In genomic region chr17:46874133-46874532, GRCm38 (mm10) we compare ENCODE assay signal across 8 mouse cellular contexts. TPM values are rescaled to one million over a fixed set of nuclear protein-coding genes. Genes with fewer than 3 reads are reported as not detected.
DNase-seq lines count a peak whose midpoint lies in the region; ATAC-seq and TF ChIP-seq lines count a peak whose summit lies in the region.

No protein-coding gene starts in this region.

- peak overlapping the region; percentile 5; the same call in 1 of the 2 replicates for H3K9ac ChIP-seq in ES-E14 (ENCODE audit: insufficient read depth, low read depth, low read length, poor library complexity, severe bottlenecking)
- H3K9ac ChIP-seq in heart, adult 2 months (ENCODE audit: low read depth, low read length) = no peak overlapping the region
- H3K9ac ChIP-seq in kidney, embryonic 16.5 days (replicated peaks; ENCODE audit: low read length) = no peak overlapping the region; the same call in 1 of the 2 replicates
- H3K9ac ChIP-seq in stomach, embryonic 15.5 days = no peak overlapping the region

- 3% methylated on average over 10 of the region's 10 CpGs for WGBS in heart, adult 2 months
- WGBS in kidney, embryonic 16.5 days = 25% methylated on average over 10 of the region's 10 CpGs
- 19% methylated on average over 10 of the region's 10 CpGs for WGBS in stomach, embryonic 15.5 days

- H3K4me3 ChIP-seq in ES-E14 (ENCODE audit: insufficient read depth in 1 of 2, low read depth in 1 of 2, low read length in 2 of 2, poor library complexity in 1 of 2, severe bottlenecking in 1 of 2) = no peak overlapping the region
- 0 out of 2 replicates have a peak overlapping the region, but pooled peaks have one; percentile 3 for H3K4me3 ChIP-seq in heart, adult 2 months
- H3K4me3 ChIP-seq in kidney, embryonic 16.5 days (ENCODE audit: low read length) = no peak overlapping the region
- H3K4me3 ChIP-seq in stomach, embryonic 15.5 days (replicated peaks) = no peak overlapping the region

- intact Hi-C loops in heart, adult 2 months (cut with DNase I) = no loop called here

- ATAC-seq in frontal cortex, adult (ENCODE audit: low TSS enrichment) = peak; percentile 69
- peak; percentile 36 for ATAC-seq in kidney, embryonic 16.5 days (ENCODE audit: low FRiP score, low TSS enrichment)
- ATAC-seq in stomach, embryonic 15.5 days (ENCODE audit: insufficient read depth, low FRiP score, low read depth) = peak; percentile 47

- TF ChIP-seq EP300 in heart, adult 2 months (IDR thresholded peaks at IDR 0.05; ENCODE audit: insufficient read depth, low read depth, low read length) = peak; percentile 41; the same call in 1 of the 2 replicates

- peaks cover 13 to 31% of the 10 kb centered on the region in 2 experiments for H3K4me1 ChIP-seq in ES-E14 (ENCODE audit: control insufficient read depth in 2 of 2, insufficient read depth in 2 of 2, low read length in 2 of 2, poor library complexity in 1 of 2)
- H3K4me1 ChIP-seq in heart, adult 2 months (ENCODE audit: control insufficient read depth, insufficient read depth, low read length) = peaks cover 12% of the 10 kb centered on the region
- H3K4me1 ChIP-seq in kidney, embryonic 16.5 days (ENCODE audit: insufficient read depth, low read length) = peaks cover 13% of the 10 kb centered on the region; the same call in 1 of the 2 replicates
- 0 out of 2 replicates have a peak, but pooled peaks cover 7% of the 10 kb centered on the region for H3K4me1 ChIP-seq in stomach, embryonic 15.5 days

- TF ChIP-seq CTCF in heart, adult 2 months (IDR thresholded peaks at IDR 0.05) = no peak

- no peak for DNase-seq in frontal cortex, postnatal 14 days (ENCODE audit: low spot score in 2 of 2)
- DNase-seq in ES-E14 (ENCODE audit: low read depth, low spot score) = no peak
- peak in 1 of 2 experiments; percentile 69 for DNase-seq in heart, adult 2 months
- no peak for DNase-seq in cerebellum, postnatal 36 days
- no peak for DNase-seq in cerebellum, adult 8-10 months

- no peaks in the 10 kb centered on the region for H3K27me3 ChIP-seq in heart, adult 2 months (ENCODE audit: control insufficient read depth, insufficient read depth, low read length)
- no peaks in the 10 kb centered on the region for H3K27me3 ChIP-seq in kidney, embryonic 16.5 days (ENCODE audit: insufficient read depth, low read length)
- no peaks in the 10 kb centered on the region for H3K27me3 ChIP-seq in stomach, embryonic 15.5 days (replicated peaks)

- no peaks in the 10 kb centered on the region; the same call in 1 of the 2 replicates for H3K9me3 ChIP-seq in ES-E14 (ENCODE audit: control insufficient read depth, insufficient read depth, low read depth, low read length)
- no peaks in the 10 kb centered on the region for H3K9me3 ChIP-seq in kidney, embryonic 16.5 days (ENCODE audit: low read length)
- H3K9me3 ChIP-seq in stomach, embryonic 15.5 days = no peaks in the 10 kb centered on the region

- in situ Hi-C loops in ES-E14 (cut with MboI; ENCODE audit: low sequenced_read_pairs in 2 of 2, unreplicated experiment in 2 of 2) = no loop called here

- H3K36me3 ChIP-seq in ES-E14 (ENCODE audit: control insufficient read depth, insufficient read depth, low read length, poor library complexity, severe bottlenecking) = no peaks in the 10 kb centered on the region
- no peaks in the 10 kb centered on the region for H3K36me3 ChIP-seq in heart, adult 2 months (ENCODE audit: control insufficient read depth, insufficient read depth, low read length)
- no peaks in the 10 kb centered on the region for H3K36me3 ChIP-seq in kidney, embryonic 16.5 days (ENCODE audit: insufficient read depth, low read length)
- 0 out of 2 replicates have a peak, but pooled peaks cover 2% of the 10 kb centered on the region for H3K36me3 ChIP-seq in stomach, embryonic 15.5 days

- peak; percentile 31; the same call in 1 of the 2 replicates for TF ChIP-seq POLR2A in heart, adult 2 months (IDR thresholded peaks at IDR 0.05; ENCODE audit: insufficient read depth, low read depth, low read length)

- H3K27ac ChIP-seq in ES-E14 (ENCODE audit: insufficient read depth, low read depth, low read length, poor library complexity, severe bottlenecking) = 0 out of 2 replicates have a peak overlapping the region, but pooled peaks have one; percentile 48
- H3K27ac ChIP-seq in heart, adult 2 months = peak overlapping the region; percentile 64
- peak overlapping the region; percentile 3; the same call in 1 of the 2 replicates for H3K27ac ChIP-seq in kidney, embryonic 16.5 days (ENCODE audit: low read length)
- peak overlapping the region; percentile 52; the same call in 1 of the 2 replicates for H3K27ac ChIP-seq in stomach, embryonic 15.5 days

- H3K4me2 ChIP-seq in kidney, embryonic 16.5 days (replicated peaks; ENCODE audit: low read depth, low read length) = no peak overlapping the region
- 0 out of 2 replicates have a peak overlapping the region, but pooled peaks have one; percentile 3 for H3K4me2 ChIP-seq in stomach, embryonic 15.5 days

- no peaks in the 10 kb centered on the region for H3K79me2 ChIP-seq in heart, adult 2 months (replicated peaks; ENCODE audit: control insufficient read depth, insufficient read depth, low read length)

TF ChIP-seq in ES-E14, 5 proteins besides CTCF, POLR2A, EP300 and RAD21:
- TF ChIP-seq ZC3H11A (IDR thresholded peaks at IDR 0.05; ENCODE audit: borderline replicate concordance, low read depth, low read length) = no peak
- no peak for TF ChIP-seq MAFK (IDR thresholded peaks at IDR 0.05; ENCODE audit: insufficient read depth, low read depth, low read length)
- no peak for TF ChIP-seq ZNF384 (IDR thresholded peaks at IDR 0.05; ENCODE audit: low read depth, low read length)
- no peak for TF ChIP-seq CHD2 (IDR thresholded peaks at IDR 0.05; ENCODE audit: low read depth, low read length)
- no peak for TF ChIP-seq HCFC1 (IDR thresholded peaks at IDR 0.05; ENCODE audit: borderline replicate concordance, insufficient read depth, low read length)

RNA-seq across cellular contexts. Expression of gene Bicral, which starts 15.9 kb away (rescaled TPM):
- 20.2 and 27.1 TPM in 2 replicates for total RNA-seq in ES-E14 (2012; rRNA removed)
- total RNA-seq in heart, adult 2 months (2021) = 10 to 100 TPM; 12.3 to 15.7 TPM
- 7.4 and 9.6 TPM in 2 replicates for polyA plus RNA-seq in heart, adult 2 months (2012; rRNA removed)
- 3.2 and 3.6 TPM in 2 replicates for polyA plus RNA-seq in kidney, embryonic 16.5 days (2015; fragmentation: Nextera tagmentation; extraction: Ambion mirVana)
- polyA plus RNA-seq in stomach, embryonic 15.5 days (2015; fragmentation: Nextera tagmentation; extraction: Ambion mirVana) = 4.6 and 5.6 TPM in 2 replicates

RNA-seq across cellular contexts. Expression of gene Tbcc, which starts 16.4 kb away (rescaled TPM):
- 20.5 and 30.0 TPM in 2 replicates for total RNA-seq in ES-E14 (2012; rRNA removed)
- total RNA-seq in heart, adult 2 months (2021) = 10 to 100 TPM; 16.3 TPM
- 12.7 and 13.3 TPM in 2 replicates for polyA plus RNA-seq in heart, adult 2 months (2012; rRNA removed)
- 49.8 and 54.7 TPM in 2 replicates for polyA plus RNA-seq in kidney, embryonic 16.5 days (2015; fragmentation: Nextera tagmentation; extraction: Ambion mirVana)
- 54.8 and 63.0 TPM in 2 replicates for polyA plus RNA-seq in stomach, embryonic 15.5 days (2015; fragmentation: Nextera tagmentation; extraction: Ambion mirVana)

RNA-seq across cellular contexts. Expression of gene Prph2, which starts 36.1 kb away (rescaled TPM):
- 0.18 and 0.48 TPM in 2 replicates for total RNA-seq in ES-E14 (2012; rRNA removed)
- total RNA-seq in heart, adult 2 months (2021) = not detected
- not detected in 2 replicates for polyA plus RNA-seq in heart, adult 2 months (2012; rRNA removed)
- 0.09 and 0.14 TPM in 2 replicates for polyA plus RNA-seq in kidney, embryonic 16.5 days (2015; fragmentation: Nextera tagmentation; extraction: Ambion mirVana)
- polyA plus RNA-seq in stomach, embryonic 15.5 days (2015; fragmentation: Nextera tagmentation; extraction: Ambion mirVana) = not detected in 2 replicates

Comparison
In these comparisons a context has a peak if more than half of its experiments do, and no peak if none do; other contexts are left out.
1. H3K27ac ChIP-seq: peak in every context shown above with its lines; median percentile 64 in heart, adult 2 months; 52 in stomach, embryonic 15.5 days; 48 in ES-E14; 3 in kidney, embryonic 16.5 days.